Mouse (Mus musculus): ENCODE measurements at regions not wholly inside any gene's neighbourhood (a gene's known extent, or its start where the extent isn't known, plus 50 kb on each side); places are given as distances from the start of the nearest gene placed in this dataset.

- DNase-seq (ENCODE audit: low spot score), result no peak
These were observed 62.0 kb downstream of the Tpra1 start for GRCm38 (mm10) chr6:88964071-88964470.

- DNase-seq (ENCODE audit: low spot score), result no peak
These were observed 62.9 kb downstream of the Tpra1 start for GRCm38 (mm10) chr6:88964911-88965310.

- no peak for DNase-seq (ENCODE audit: low spot score)
These were observed 63.5 kb downstream of the Tpra1 start for GRCm38 (mm10) chr6:88965361-88966226.

GRCm38 (mm10) chr6:88966501-88966900, 64.5 kb downstream of the Tpra1 start:
- DNase-seq (ENCODE audit: low spot score), result no peak

GRCm38 (mm10) chr6:88968842-88969241, 66.8 kb downstream of the Tpra1 start:
- DNase-seq (ENCODE audit: low spot score), result no peak

GRCm38 (mm10) chr6:88971729-88972128, 69.7 kb downstream of the Tpra1 start:
- no peak for DNase-seq (ENCODE audit: low spot score)

GRCm38 (mm10) chr6:88974457-88974856, 72.4 kb downstream of the Tpra1 start:
- no peak for DNase-seq (ENCODE audit: low spot score)

- no peak for DNase-seq (ENCODE audit: low spot score)
These were observed 74.5 kb downstream of the Tpra1 start for GRCm38 (mm10) chr6:88976581-88976980.

GRCm38 (mm10) chr6:88976994-88977393, 74.9 kb downstream of the Tpra1 start:
- peak; percentile 23 for DNase-seq (ENCODE audit: low spot score)

- DNase-seq (ENCODE audit: low spot score), result no peak
These were observed 76.9 kb downstream of the Tpra1 start for GRCm38 (mm10) chr6:88978970-88979369.

- peak; percentile 64 for DNase-seq (ENCODE audit: low spot score)
These were observed 78.1 kb downstream of the Tpra1 start for GRCm38 (mm10) chr6:88980112-88980511.

GRCm38 (mm10) chr6:88981544-88981943, 79.5 kb downstream of the Tpra1 start:
- peak; percentile 23 for DNase-seq (ENCODE audit: low spot score)

- DNase-seq (ENCODE audit: low spot score), result no peak
These were observed 82.1 kb downstream of the Tpra1 start for GRCm38 (mm10) chr6:88984170-88984569.

GRCm38 (mm10) chr6:88984863-88985262, 82.8 kb downstream of the Tpra1 start:
- no peak for DNase-seq (ENCODE audit: low spot score)

GRCm38 (mm10) chr6:88988551-88988950, 86.5 kb downstream of the Tpra1 start:
- DNase-seq (ENCODE audit: low spot score), result no peak

GRCm38 (mm10) chr6:88989617-88990299, 87.7 kb downstream of the Tpra1 start:
- no peak for DNase-seq (ENCODE audit: low spot score)

- DNase-seq (ENCODE audit: low spot score), result no peak
These were observed 88.2 kb downstream of the Tpra1 start for GRCm38 (mm10) chr6:88990300-88990685.

- DNase-seq (ENCODE audit: low spot score), result no peak
These were observed 93.0 kb downstream of the Tpra1 start for GRCm38 (mm10) chr6:88995077-88995476.

- no peak for DNase-seq (ENCODE audit: low spot score)
These were observed 97.1 kb downstream of the Tpra1 start for GRCm38 (mm10) chr6:88998927-88999722.

GRCm38 (mm10) chr6:89000359-89000758, 98.3 kb downstream of the Tpra1 start:
- no peak for DNase-seq (ENCODE audit: low spot score)

GRCm38 (mm10) chr6:89003197-89003923, 101.3 kb downstream of the Tpra1 start:
- DNase-seq (ENCODE audit: low spot score), result peak; percentile 48

All from thymus, postnatal 0 days (tissue).